Mouse (Mus musculus): ENCODE data around the gene Abcf2.

Abcf2 gene

GRCm38 (mm10) chr5:24526190-24526888 lies 50.9 kb downstream of the Abcf2 start:
- DNase-seq: no peak

- no peak for DNase-seq
Observed at GRCm38 (mm10) chr5:24525360-24526189, 51.7 kb downstream of the Abcf2 start.

- DNase-seq: no peak
Observed at GRCm38 (mm10) chr5:24524522-24524921, 52.7 kb downstream of the Abcf2 start.

GRCm38 (mm10) chr5:24523806-24524205 lies 53.5 kb downstream of the Abcf2 start:
- DNase-seq: no peak

- no peak for DNase-seq
Observed at GRCm38 (mm10) chr5:24521366-24521765, 55.9 kb downstream of the Abcf2 start.
